Mouse (Mus musculus): ENCODE measurements around the gene Lrriq3.

The Lrriq3 gene

DNA sequence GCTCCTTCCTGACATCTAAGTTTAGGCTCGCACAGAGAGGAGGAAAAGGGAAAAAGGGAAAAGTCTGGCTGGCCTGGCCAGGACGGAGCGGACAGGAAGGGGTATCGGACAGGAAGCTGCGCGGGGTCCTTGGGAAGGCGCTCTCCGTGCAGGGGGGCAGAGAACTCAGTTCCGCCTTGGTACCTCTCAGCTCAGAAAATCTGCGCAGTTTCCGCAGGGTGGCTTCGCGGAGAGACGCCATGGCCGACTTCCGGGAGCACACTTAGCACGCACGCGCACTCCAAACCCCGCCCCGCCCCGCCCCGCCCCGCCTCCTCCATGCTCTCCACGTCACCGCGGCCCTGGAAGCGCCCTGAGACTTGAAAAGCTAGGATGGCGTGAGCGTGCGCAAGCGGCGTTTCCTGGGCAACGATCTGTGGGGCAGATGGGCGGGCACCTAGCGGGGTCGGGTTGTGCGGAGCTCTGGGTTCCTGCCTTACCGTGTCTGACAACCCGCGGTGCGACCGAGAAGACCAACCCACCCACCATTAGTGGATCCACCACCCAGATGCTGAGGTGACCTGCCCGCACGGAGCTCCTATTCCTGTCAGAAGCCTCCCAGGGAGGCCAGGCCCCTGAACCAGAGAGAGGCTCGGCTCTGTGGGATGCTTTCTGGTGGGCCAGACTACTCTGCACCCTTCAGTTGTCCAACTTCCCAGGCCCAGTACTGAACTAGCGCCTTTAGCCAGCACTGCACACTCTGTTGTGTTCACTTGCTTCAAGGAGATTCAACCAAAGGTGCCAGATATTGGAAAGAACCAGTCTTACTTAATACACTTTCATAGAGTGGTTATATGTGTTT lies at the start of gene Lrriq3, which contains the start of gene Fpgt:
TSS of gene Lrriq3 (plus strand) at position 319 of the 841 bp plus-strand sequence.
TSS of gene Fpgt (minus strand) at position 288 of the 841 bp plus-strand sequence.
- in situ Hi-C loops (cut with MseI, MboI), result no loop called here

DNA sequence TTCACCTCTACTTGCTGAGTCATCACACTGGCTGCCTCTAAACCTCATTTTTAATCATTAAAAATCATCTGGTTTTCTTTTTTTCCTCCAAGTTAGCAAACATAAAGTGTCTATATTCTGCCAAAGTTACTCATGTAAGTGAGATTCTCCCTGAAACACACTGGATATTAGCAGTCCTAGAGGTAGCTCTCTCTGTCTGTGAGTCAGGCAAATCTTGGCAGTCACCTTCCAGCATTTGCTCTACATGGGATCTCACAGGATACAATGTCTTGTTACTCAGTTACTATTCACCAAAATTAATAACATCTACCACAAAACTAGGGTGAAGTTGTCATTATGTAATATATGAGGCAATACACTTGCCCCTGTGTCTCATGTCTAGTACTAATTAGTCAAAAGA lies 41.2 kb upstream of the Lrriq3 start:
- in situ Hi-C loops (cut with MseI, MboI), result no loop called here

DNA sequence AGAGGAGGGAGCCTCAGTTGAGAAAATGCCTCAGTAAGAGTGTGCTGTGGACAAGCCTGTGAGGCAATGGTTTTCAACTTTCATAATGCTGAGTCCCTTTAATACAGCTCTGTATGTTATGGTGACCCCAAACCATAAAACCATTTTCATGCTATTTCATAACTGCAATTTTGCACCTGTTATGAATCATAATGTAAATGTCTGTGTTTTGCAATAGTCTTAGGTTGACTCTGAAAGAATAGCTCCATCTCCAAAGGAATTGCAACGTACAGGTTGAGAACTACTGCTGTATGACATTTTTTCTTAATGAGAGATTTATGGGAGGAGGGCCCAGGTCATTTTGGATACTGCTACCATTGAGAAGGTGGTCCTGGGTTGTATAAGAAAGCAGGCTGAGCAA lies 40.0 kb upstream of the Lrriq3 start:
- in situ Hi-C loops (cut with MseI, MboI), result no loop called here

DNA sequence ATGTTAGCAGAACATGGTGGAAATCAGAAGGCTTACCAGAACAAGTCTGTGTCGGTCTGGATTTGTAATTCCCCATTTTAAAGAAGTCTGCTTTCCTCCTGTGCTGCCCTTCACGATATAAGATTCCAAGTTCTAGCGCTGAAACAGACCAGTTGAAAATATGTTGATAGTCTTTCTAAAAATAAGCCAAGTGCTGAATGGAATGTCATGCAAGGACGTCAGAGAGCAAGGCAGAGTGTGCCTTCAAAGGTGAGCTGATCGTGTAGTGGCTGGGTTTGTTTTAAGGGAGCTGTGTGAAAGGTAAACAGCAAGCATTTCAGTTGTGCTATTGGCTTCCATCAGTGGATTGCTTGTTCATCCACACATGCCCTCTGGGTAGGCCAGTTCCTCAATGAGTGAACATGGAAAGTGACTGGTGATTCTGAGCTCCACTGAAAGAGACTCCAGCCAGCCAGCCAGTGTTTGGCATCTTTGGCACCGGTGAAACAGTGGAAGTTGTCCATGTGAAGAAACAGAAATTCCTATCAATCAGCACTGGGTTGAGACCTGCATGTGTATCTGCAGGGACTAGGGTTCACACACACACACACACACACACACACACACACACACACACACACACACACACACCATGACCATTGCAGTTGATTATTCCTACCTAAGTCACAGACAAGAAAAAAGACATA lies 37.9 kb upstream of the Lrriq3 start, which contains the start of gene Tnni3k:
TSS of gene Tnni3k (minus strand) at position 177 of the 686 bp plus-strand sequence.
- in situ Hi-C loops (cut with MseI, MboI), result no loop called here

DNA sequence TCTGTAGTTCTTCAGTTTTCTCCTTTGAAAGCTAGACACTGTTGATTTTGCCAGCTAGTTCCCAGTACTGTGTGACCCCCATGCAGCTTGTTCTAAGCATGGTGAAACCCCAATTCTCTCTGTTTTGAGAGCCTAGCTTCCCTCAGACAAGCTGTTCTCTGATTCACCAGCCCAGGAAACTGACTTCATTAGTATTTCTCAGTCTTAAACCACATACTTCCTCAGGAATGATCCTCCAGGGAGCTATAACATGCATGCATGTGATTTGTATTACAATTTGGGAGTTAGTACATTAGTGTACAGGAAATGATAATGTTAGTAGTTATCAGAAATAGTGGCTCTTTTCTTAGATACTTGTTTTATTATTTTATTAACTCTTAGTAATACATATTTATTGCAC lies 36.6 kb upstream of the Lrriq3 start:
- in situ Hi-C loops (cut with MseI, MboI), result no loop called here

DNA sequence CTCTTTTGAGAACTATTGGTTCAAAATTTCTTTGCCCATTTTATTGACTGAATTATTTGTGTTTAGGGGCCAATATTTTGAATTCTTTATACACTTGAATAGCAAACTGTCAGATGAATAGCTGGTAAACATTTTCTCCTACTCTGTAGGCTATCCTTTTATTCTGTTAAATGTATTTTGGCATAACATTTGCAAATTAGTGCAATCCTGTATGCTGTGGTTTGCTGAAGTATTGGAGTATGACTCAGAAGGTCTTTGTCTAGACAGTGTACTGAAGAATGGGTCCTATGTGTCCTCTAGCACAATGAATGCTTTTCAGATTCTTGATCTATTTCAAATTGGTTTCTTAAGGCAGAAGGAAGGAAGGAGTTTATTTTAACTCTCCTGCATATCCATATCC lies 35.7 kb upstream of the Lrriq3 start:
- in situ Hi-C loops (cut with MseI, MboI), result no loop called here

DNA sequence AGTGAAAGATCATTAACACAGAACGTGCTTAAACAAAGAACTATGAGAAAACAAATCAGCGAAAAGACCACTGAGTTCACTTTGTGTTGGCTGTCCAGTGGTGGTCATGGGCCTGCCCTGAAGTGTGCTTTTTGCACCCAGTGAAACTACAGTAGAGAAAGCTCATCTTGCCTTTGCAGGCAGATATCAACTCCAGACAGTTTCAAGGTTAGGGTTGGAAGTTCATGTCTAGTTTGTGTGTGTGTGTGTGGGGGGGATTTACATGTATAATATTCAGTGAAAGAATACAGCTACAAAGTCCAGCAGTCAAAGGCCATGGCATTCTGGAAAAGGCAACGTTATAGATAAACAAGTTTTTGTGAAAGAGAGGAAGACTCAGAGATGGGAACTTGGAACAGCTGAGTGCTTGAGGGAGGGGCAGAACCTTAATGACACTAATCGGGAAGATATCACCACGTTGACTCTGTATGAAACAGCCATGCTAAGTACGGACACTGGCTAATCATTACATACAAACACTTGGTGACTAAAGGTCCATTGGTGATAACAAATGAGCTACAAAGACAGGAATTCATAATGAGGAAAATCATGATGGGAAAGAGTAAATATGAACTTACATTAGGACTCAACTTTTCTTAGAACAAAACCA lies 34.3 kb upstream of the Lrriq3 start:
- in situ Hi-C loops (cut with MseI, MboI), result no loop called here

DNA sequence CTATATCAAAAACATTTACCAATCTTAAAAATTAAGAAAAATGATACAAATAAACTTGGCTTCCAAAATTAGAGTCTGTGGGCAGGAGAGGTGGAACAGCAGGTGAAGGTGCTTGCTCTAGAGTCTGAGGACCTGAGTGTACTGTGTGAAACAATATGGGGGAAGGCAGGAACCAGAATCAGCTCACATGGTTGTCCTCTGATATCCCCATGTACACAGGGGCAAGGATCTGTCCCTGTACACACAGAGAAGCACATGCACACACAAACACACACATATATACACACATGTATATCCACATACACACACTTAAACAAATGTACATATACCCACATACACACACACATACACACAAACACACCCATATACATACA lies 33.8 kb upstream of the Lrriq3 start:
- in situ Hi-C loops (cut with MseI, MboI), result no loop called here

DNA sequence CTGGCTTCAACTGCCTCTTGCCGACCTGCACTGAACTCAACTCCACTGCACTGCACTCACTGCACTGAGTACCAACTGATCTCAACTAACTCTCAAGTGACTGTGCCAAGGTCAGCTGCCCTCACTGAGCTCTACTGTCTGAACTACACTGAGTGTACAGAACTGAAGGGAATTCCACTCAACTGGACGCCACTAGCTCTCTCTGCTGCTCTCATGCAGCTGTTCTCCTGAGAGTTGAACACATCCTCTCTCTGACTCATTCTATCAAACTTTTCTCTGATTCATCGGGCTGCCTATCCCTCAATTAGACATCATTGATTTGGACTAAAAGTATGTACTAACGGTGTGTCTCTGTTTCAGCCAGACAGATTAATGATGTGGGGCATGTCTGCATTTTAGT lies 15.3 kb upstream of the Lrriq3 start:
- in situ Hi-C loops (cut with MseI, MboI), result no loop called here

DNA sequence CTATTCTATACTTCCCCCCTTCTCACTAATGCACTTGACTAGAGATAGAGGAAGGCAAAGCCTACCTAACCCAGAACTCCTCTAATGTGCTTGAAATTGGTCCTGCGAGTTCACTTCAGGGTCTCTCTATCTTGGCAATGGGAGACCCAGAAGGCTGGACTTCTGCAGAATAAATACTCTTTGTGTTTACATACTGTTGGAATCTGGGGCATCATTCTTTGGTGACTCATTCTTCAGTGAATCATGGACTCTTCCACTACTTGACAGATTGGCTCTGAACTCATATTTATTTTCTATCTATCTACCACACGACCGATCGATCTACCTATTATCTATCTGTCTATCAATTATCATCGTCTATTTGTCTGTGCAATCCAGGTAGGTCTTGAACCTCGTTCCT lies 1.2 kb upstream of the Lrriq3 start:
- in situ Hi-C loops (cut with MseI, MboI), result no loop called here

DNA sequence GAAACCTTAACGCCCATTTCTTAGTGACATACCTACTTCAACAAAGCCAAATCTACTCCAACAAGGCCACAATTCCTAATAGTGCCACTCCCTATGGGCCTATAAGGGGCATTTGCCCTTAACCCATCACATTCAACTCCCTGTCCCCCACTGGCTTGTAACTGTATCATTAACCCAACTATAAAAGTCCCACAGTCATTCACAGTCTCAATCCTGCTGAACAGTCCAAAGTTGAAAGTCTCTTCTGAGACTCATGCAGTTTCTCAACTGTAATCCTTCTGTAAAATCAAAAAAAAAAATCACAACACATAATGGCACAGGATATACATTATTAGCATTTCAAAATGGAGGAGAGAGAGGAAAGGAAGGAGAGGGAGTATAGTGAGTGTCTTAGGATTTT lies 6.0 kb downstream of the Lrriq3 start:
- in situ Hi-C loops (cut with MseI, MboI), result no loop called here

DNA sequence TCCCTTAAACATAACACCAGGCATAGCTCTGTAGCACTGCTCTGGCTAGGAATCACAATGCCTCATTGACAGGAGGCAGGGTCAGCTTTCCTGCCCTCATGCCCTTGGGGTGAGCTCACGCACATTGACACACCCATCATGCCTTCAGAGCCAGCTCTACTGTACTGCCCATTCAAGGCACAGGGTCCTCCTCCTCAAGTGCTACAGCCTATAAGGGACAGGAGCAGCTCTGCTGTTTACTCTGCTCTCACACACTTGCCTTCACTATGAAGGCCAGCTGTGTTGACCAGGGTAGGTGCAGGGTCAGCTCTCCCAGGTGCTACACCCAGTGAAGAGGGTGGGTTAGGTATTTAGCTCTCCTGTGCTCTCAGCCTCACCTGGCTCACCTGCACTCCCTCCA lies 12.7 kb downstream of the Lrriq3 start:
- in situ Hi-C loops (cut with MseI, MboI), result no loop called here

DNA sequence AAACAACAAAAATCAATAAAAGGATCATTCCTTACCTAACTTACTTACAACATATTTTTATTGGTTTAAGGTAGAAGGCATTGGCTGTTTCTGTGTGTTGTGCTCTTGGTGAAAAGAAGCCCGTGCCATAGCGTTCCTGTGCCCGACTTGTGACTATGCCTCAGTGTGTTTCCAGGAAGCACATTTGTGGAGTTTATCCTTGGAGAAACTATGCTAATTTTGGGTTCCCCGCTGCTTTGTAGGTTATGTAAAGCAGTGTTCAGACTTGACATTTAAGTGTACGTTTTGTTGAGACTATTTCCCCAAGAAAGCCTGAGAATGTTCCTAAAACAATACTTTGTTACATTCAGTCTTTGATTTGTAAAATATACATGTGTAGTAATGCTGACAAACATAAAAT lies 44.5 kb downstream of the Lrriq3 start:
- in situ Hi-C loops (cut with MseI, MboI), result no loop called here

DNA sequence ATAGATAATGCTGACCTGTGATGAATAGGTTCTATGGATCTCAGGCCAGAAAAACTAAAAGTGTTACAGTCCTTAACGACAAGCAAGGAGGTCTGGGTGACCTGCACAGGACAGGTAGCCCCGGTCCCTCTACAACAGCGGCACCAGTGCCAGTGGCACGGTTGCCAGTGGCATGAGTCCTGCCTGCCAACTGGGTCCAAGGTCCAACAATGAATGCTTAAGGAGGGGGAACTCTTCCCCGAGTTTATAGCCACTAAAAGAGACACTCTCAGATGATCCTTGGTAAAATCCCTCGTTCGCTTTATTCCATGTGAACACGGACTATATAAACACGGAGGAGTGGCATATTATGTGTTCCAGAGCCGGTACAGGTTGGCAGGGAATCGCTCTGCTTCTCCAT lies 47.8 kb downstream of the Lrriq3 start:
- in situ Hi-C loops (cut with MseI, MboI), result no loop called here

DNA sequence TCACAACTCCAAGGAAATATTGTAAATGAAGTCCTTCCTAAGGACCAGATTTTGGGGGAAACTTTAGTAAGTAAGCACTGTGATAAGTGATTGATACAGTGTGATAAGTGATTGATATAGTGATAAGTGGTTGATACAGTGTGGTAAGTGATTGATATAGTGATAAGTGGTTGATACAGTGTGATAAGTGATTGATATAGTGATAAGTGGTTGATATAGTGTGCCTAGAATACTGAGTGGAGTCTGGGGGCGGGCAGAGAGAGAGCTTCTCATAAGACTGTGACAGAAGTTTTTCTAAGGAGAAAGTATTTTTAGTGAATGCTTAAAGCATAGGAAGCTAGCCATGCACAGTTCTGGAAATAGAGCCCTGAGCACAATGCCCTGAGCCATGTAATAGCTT lies 51.1 kb downstream of the Lrriq3 start:
- in situ Hi-C loops (cut with MseI, MboI), result no loop called here

DNA sequence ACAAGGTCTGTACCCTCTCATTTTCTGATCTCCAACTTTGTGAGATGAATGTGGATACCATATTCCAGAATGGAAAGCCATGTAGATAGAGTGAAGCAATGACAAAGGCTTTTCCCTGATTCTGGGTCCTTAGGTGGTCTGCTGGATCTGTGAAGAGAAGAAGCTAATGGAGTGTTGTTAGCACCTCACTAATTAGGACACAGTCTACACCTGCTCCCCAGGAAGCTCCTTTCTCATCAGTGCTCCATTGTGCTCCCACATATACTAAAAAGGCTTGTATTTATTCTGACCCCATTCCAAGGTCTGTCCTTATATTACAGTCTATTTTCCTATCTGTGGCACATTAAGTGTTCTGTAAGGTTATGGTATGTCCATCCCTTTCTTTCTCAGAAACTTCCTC lies 68.6 kb downstream of the Lrriq3 start:
- in situ Hi-C loops (cut with MseI, MboI), result no loop called here

DNA sequence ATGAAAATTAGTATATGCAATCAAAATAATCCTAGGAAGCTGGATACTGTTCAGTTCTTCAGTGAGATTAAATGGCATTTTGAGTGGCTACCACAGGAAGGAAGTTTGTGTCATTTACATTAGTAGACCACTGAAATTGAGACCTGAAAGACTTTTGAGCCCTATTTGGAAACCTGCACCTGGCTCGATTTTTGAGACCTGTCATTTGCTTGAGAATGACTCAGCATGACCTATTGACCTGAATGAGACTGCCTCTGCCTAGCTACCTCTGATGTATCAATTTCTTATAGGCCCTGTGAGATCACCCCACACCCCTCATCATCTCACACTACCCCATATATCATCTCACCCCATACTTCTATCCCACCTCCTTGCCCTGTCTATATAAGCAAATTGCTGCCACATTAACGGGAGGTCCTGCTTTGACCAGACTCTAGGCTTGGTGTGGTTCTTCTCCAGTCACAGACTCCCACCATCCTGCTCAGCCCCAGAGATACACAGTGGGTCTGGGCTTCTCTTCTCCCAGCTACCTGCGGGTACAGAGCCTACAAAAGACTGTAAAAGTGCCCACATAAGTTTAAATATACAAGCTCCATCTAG lies 87.2 kb downstream of the Lrriq3 start:
- in situ Hi-C loops (cut with MseI, MboI), result no loop called here

DNA sequence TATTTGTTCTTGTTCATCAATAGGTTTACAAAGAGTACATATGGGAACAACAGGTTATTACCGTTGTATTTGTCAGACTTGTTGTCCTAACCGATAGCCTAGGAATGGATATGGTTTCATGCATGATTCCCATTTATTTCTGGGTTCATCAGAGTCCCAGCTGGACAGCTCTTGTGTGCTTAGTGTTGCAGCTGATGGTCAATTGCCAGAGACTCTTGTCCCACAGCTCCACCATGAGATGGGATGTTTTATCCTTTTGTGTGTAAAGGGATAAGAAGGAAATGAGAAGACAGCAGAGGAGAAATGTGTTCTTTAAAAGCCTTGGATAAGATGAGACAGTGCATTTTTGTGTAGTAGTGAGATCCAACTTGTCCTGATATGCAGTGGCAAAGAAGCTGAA lies 93.2 kb downstream of the Lrriq3 start:
- in situ Hi-C loops (cut with MseI, MboI), result no loop called here

DNA sequence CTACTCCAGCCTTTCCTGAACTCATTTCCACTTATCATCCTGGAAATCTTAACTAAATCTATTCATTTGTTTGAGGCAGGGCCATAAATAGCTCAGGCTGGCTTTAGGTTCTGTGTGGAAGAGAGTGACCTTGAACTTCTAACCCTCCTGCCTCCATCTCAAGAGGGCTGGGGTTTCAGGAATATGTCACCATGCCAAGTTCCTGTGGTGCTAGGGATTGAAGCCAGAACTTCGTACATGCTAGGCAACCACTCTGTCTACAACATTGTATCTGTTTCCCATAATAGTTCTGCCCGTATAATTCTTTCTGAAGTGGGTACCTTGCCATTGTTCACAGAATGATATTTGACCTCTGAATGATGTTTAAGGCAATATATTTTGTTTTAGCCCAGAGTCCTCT lies 95.6 kb downstream of the Lrriq3 start:
- in situ Hi-C loops (cut with MseI, MboI), result no loop called here

DNA sequence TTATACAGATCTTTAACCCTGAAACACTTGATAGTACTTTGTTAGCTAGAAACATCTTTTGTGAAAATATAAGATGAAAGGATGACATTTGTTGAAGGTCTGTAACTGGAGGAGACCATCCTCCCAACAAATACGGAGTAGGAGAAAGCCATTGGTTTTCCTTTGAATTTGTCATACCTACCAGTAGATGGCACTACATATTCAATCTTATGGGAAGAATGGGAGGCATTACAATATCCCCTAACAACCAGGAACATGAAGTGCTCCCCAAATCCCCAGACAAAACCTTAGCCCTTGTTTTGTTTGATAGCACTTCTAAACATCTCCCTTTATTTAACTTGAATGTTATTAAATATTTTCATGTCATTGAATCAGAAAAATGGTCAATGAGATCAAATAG lies 141.7 kb downstream of the Lrriq3 start:
- in situ Hi-C loops (cut with MseI, MboI), result no loop called here

DNA sequence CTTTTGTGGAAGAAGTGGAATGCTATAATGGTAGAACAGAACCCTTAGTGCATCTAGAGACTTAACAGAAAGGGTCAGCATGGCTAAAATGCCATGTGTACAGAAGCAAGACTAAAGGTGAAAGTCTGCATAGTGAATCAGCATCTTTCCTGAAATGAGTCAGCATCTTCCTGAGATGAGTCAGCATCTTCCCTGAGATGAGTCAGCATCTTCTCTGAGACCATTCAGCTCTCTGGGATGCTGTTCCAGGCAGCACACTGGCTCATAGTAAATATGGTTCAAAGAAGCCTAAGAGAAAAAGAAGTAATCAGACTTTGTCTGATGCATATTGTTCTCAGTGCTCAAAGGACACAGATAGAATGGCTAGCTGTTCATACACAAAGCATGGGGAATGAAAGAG lies 142.3 kb downstream of the Lrriq3 start:
- in situ Hi-C loops (cut with MseI, MboI), result no loop called here

Measured in mouse trophoblast stem cell (cell line).